Mouse (Mus musculus): ENCODE data around the gene Atp5j. TPM values are rescaled to one million over a fixed set of nuclear protein-coding genes. Genes with fewer than 3 reads are reported as not detected.

Atp5j gene
- polyA plus RNA-seq, 1 experiment = 434 TPM

DNA sequence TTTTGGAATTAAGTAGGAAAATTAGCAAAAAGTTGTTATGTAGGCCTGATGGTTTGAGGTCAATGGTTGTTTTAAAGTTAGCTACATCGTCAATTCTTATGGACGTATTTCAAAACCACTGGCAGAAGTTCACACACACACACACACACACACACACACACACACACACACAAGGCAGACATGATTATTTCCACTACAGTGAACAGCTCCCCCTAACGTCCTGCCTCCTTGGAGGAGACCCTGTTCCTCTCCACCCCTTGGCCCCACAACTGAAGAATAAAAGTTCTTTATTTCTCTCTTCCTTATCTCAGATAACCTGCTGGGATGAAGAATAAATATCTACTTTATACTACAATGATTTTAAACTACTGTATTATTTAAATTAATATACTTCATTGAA is 40.1 kb downstream of the Atp5j start:
- WGBS = 61% methylated on average over 3 of the region's 3 CpGs
- H3K36me3 ChIP-seq (ENCODE audit: control insufficient read depth, insufficient read depth, low read length) = no peaks in the 10 kb centered on the region
- TF ChIP-seq CTCF (conservative IDR thresholded peaks at IDR 0.05; ENCODE audit: insufficient read depth, insufficient read length, low read depth, low read length) (no peak; the same call in 1 of the 2 replicates), POLR2A (IDR thresholded peaks at IDR 0.05; ENCODE audit: low read depth, low read length) (no peak)

GRCm38 (mm10) chr16:84793401-84793800 is 42.0 kb downstream of the Atp5j start:
- TF ChIP-seq POLR2A (IDR thresholded peaks at IDR 0.05; ENCODE audit: low read depth, low read length) (no peak), CTCF (conservative IDR thresholded peaks at IDR 0.05; ENCODE audit: insufficient read depth, insufficient read length, low read depth, low read length) (no peak)
- Histone ChIP-seq H3K27ac (ENCODE audit: insufficient read depth, low read depth, low read length) (no peak overlapping the region), H3K4me3 (ENCODE audit: insufficient read depth, low read depth, low read length) (no peak overlapping the region), H3K36me3 (ENCODE audit: control insufficient read depth, insufficient read depth, low read length) (no peaks in the 10 kb centered on the region), H3K27me3 (replicated peaks; ENCODE audit: control insufficient read depth, insufficient read depth, low read length) (no peaks in the 10 kb centered on the region), H3K4me1 (ENCODE audit: control insufficient read depth, insufficient read depth, low read length) (no peaks in the 10 kb centered on the region)
- no peak for DNase-seq
- WGBS = 90% methylated on average over 14 of the region's 14 CpGs

More for the DNA sequence above, 40.1 kb downstream of the Atp5j start:
- H3K27ac ChIP-seq (ENCODE audit: insufficient read depth, low read depth, low read length) = no peak overlapping the region
- H3K4me3 ChIP-seq (ENCODE audit: insufficient read depth, low read depth, low read length) = no peak overlapping the region
- no peaks in the 10 kb centered on the region for H3K27me3 ChIP-seq (replicated peaks; ENCODE audit: control insufficient read depth, insufficient read depth, low read length)
- DNase-seq = no peak
- no peaks in the 10 kb centered on the region for H3K4me1 ChIP-seq (ENCODE audit: control insufficient read depth, insufficient read depth, low read length)

DNA sequence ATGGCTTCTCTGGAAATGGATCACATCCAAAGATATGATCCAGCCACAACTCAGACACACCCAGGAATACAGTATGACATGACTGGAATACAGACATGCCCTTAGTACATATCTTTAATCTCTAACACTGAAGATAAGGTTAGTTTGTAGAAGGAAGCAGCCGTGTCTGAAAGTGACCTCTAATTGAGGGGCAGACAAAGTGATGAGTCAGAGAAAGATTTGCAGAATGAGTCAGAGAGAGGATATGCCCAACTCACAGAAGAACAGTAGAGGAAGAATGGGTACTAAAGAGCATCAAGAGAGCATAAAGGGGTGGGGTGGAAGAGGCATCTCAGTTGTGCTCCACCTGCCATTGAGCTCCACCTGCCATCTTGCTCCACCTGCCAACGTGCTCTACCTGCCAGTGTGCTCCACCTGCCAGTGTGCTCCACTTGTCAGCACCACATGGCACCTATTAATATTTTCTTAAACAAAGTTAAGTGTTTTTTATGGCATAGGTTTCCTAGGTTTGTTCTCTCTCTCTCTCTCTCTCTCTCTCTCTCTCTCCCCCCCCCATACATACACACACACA is 44.7 kb downstream of the Atp5j start:
- H3K4me3 ChIP-seq (ENCODE audit: insufficient read depth, low read depth, low read length) = no peak overlapping the region
- H3K4me1 ChIP-seq (ENCODE audit: control insufficient read depth, insufficient read depth, low read length) = no peaks in the 10 kb centered on the region
- DNase-seq = no peak
- H3K27me3 ChIP-seq (replicated peaks; ENCODE audit: control insufficient read depth, insufficient read depth, low read length) = no peaks in the 10 kb centered on the region
- WGBS = 74% methylated on average over 2 of the region's 2 CpGs
- TF ChIP-seq POLR2A (IDR thresholded peaks at IDR 0.05; ENCODE audit: low read depth, low read length) = no peak
- H3K27ac ChIP-seq (ENCODE audit: insufficient read depth, low read depth, low read length) = no peak overlapping the region
- no peaks in the 10 kb centered on the region for H3K36me3 ChIP-seq (ENCODE audit: control insufficient read depth, insufficient read depth, low read length)

- no peaks in the 10 kb centered on the region for H3K36me3 ChIP-seq (ENCODE audit: control insufficient read depth, insufficient read depth, low read length)
- 32% methylated on average over 7 of the region's 7 CpGs for WGBS
- no peak overlapping the region for H3K4me3 ChIP-seq (ENCODE audit: insufficient read depth, low read depth, low read length)
- TF ChIP-seq CTCF (conservative IDR thresholded peaks at IDR 0.05; ENCODE audit: insufficient read depth, insufficient read length, low read depth, low read length) (no peak), POLR2A (IDR thresholded peaks at IDR 0.05; ENCODE audit: low read depth, low read length) (no peak)
- H3K27me3 ChIP-seq (replicated peaks; ENCODE audit: control insufficient read depth, insufficient read depth, low read length) = no peaks in the 10 kb centered on the region
- DNase-seq = no peak
- H3K27ac ChIP-seq (ENCODE audit: insufficient read depth, low read depth, low read length) = no peak overlapping the region
- H3K4me1 ChIP-seq (ENCODE audit: control insufficient read depth, insufficient read depth, low read length) = no peaks in the 10 kb centered on the region
Observed at GRCm38 (mm10) chr16:84784966-84785365, 50.5 kb downstream of the Atp5j start.

- TF ChIP-seq POLR2A (IDR thresholded peaks at IDR 0.05; ENCODE audit: low read depth, low read length) = no peak
- H3K27ac ChIP-seq (ENCODE audit: insufficient read depth, low read depth, low read length) = no peak overlapping the region
- H3K27me3 ChIP-seq (replicated peaks; ENCODE audit: control insufficient read depth, insufficient read depth, low read length) = no peaks in the 10 kb centered on the region
- peak; percentile 18 for DNase-seq
- no peaks in the 10 kb centered on the region for H3K36me3 ChIP-seq (ENCODE audit: control insufficient read depth, insufficient read depth, low read length)
- H3K4me3 ChIP-seq (ENCODE audit: insufficient read depth, low read depth, low read length) = no peak overlapping the region
- H3K4me1 ChIP-seq (ENCODE audit: control insufficient read depth, insufficient read depth, low read length) = no peaks in the 10 kb centered on the region
- WGBS = 44% methylated on average over 2 of the region's 2 CpGs
Observed at GRCm38 (mm10) chr16:84783279-84783678, 52.1 kb downstream of the Atp5j start.

GRCm38 (mm10) chr16:84779718-84780117 is 55.7 kb downstream of the Atp5j start:
- H3K27ac ChIP-seq (ENCODE audit: insufficient read depth, low read depth, low read length) = no peak overlapping the region

GRCm38 (mm10) chr16:84778861-84779630 is 56.4 kb downstream of the Atp5j start:
- H3K36me3 ChIP-seq (ENCODE audit: control insufficient read depth, insufficient read depth, low read length) = no peaks in the 10 kb centered on the region
- TF ChIP-seq CTCF (conservative IDR thresholded peaks at IDR 0.05; ENCODE audit: insufficient read depth, insufficient read length, low read depth, low read length) (no peak), POLR2A (IDR thresholded peaks at IDR 0.05; ENCODE audit: low read depth, low read length) (no peak)
- no peaks in the 10 kb centered on the region for H3K4me1 ChIP-seq (ENCODE audit: control insufficient read depth, insufficient read depth, low read length)
- DNase-seq = no peak
- no peaks in the 10 kb centered on the region for H3K27me3 ChIP-seq (replicated peaks; ENCODE audit: control insufficient read depth, insufficient read depth, low read length)
- H3K4me3 ChIP-seq (ENCODE audit: insufficient read depth, low read depth, low read length) = no peak overlapping the region
- 86% methylated on average over 6 of the region's 6 CpGs for WGBS
- H3K27ac ChIP-seq (ENCODE audit: insufficient read depth, low read depth, low read length) = no peak overlapping the region

More at GRCm38 (mm10) chr16:84779718-84780117, 55.7 kb downstream of the Atp5j start:
- Histone ChIP-seq H3K36me3 (ENCODE audit: control insufficient read depth, insufficient read depth, low read length) (no peaks in the 10 kb centered on the region), H3K4me3 (ENCODE audit: insufficient read depth, low read depth, low read length) (no peak overlapping the region), H3K4me1 (ENCODE audit: control insufficient read depth, insufficient read depth, low read length) (no peaks in the 10 kb centered on the region), H3K27me3 (replicated peaks; ENCODE audit: control insufficient read depth, insufficient read depth, low read length) (no peaks in the 10 kb centered on the region)
- no peak for TF ChIP-seq CTCF (conservative IDR thresholded peaks at IDR 0.05; ENCODE audit: insufficient read depth, insufficient read length, low read depth, low read length)
- no peak for TF ChIP-seq POLR2A (IDR thresholded peaks at IDR 0.05; ENCODE audit: low read depth, low read length)
- WGBS = 80% methylated on average over 5 of the region's 5 CpGs
- no peak for DNase-seq
